Mouse (Mus musculus) neural tube, embryonic 12.5 days (tissue): ENCODE data around the gene Desi1. TPM values are rescaled to one million over a fixed set of nuclear protein-coding genes. Genes with fewer than 3 reads are reported as not detected.

Experiments
- ATAC-seq: fragments of 200-750 bp; cut with Nextera tagmentation; 2 replicates; pipeline ENCODE4 v1.8.0; 2017; ENCODE audit warnings: low read depth, mild to moderate bottlenecking, moderate TSS enrichment, moderate library complexity; ENCODE audit not compliant: low FRiP score
- H3K27ac ChIP-seq: fragments of 300-500 bp; sonication (generic); 2 replicates; pipeline ENCODE4 v1.5.1; 2016
- H3K27me3 ChIP-seq: fragments of 300-500 bp; sonication (generic); replicated peaks from 2 replicates; pipeline ENCODE4 v1.6.1; 2016; ENCODE audit warnings: mild to moderate bottlenecking
- H3K36me3 ChIP-seq: fragments of 300-500 bp; sonication (generic); 2 replicates; pipeline ENCODE4 v1.6.1; 2016; ENCODE audit warnings: mild to moderate bottlenecking
- H3K4me1 ChIP-seq: fragments of 300-500 bp; sonication (generic); 2 replicates; pipeline ENCODE4 v1.6.1; 2016
- H3K4me2 ChIP-seq: fragments of 300-500 bp; sonication (generic); replicated peaks from 2 replicates; pipeline ENCODE4 v1.6.1; 2016; ENCODE audit warnings: mild to moderate bottlenecking
- H3K4me3 ChIP-seq: fragments of 300-500 bp; sonication (generic); 2 replicates; pipeline ENCODE4 v1.5.1; 2016
- H3K9ac ChIP-seq: fragments of 300-500 bp; sonication (generic); 2 replicates; pipeline ENCODE4 v1.6.1; 2016; ENCODE audit warnings: mild to moderate bottlenecking
- H3K9me3 ChIP-seq: fragments of 300-500 bp; sonication (generic); 2 replicates; pipeline ENCODE4 v1.6.1; 2016; ENCODE audit warnings: mild to moderate bottlenecking
- WGBS: fragments of 180-500 bp; shearing (Covaris S2); methylation state at CpG from one replicate; pipeline ENCODE4 v1.1.7; 2016; 5-methylcytosine and 5-hydroxymethylcytosine counted together
- polyA plus RNA-seq: library from polyadenylated mRNA; unstranded; fragments of >200 nt; fragmentation: Nextera tagmentation; extraction: Ambion mirVana; gene quantifications from 2 replicates; pipeline ENCODE4 v1.2.1, GENCODE M21; 2016

Desi1 gene
- polyA plus RNA-seq, 1 experiment from 2014 or later = 42.9 TPM

DNA sequence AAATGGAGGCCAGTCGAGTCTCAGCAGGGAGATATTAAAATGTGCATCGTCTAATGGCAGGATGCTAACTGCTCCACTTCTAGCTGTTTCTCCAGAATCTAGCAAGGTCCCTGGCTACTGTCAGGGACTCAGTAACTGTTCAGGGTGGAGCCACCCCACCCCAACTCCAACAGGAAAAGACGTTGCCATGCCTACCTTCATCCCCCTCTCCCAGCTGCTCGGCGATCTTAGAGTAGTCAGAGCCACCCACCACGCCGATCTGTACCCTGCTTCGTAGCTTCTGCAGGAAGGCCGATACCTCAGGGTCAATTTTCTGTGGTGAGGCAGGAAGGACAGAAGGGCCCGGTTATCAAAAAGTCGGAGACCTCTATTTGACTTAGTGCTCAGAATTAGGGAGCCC is 76.1 kb downstream of the Desi1 start:
- H3K9me3 ChIP-seq = no peaks in the 10 kb centered on the region
- 90% methylated on average over 11 of the region's 11 CpGs for whole genome bisulfite sequencing
- H3K4me3 ChIP-seq = no peak overlapping the region
- H3K9ac ChIP-seq = no peak overlapping the region
- H3K4me1 ChIP-seq = no peaks in the 10 kb centered on the region
- H3K27me3 ChIP-seq = no peaks in the 10 kb centered on the region
- H3K4me2 ChIP-seq = no peak overlapping the region
- no peak for ATAC-seq
- no peak overlapping the region for H3K27ac ChIP-seq
- H3K36me3 ChIP-seq = peaks cover 18% of the 10 kb centered on the region

DNA sequence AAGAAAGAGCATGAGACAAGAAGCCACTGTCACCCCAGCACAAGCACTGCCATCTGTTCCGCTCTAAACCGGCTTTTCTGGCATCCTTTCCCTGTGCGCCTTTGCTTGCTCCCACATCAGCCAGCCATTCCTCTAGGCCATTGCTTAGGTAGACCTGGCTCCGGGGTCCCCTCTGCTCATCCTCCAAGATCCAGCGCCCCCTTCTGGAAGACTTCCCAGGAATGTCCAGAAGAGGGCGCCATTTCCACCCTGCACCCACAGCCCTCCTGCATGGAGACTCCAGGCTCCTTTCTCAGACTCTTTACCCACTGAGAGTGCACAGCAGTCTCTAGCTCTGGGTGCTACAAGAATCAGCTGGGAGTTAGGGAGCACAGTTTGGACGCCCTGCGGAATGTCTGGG is 77.2 kb downstream of the Desi1 start:
- Histone ChIP-seq H3K4me2 (no peak overlapping the region), H3K9me3 (no peaks in the 10 kb centered on the region), H3K9ac (no peak overlapping the region), H3K27me3 (no peaks in the 10 kb centered on the region), H3K4me1 (no peaks in the 10 kb centered on the region), H3K36me3 (peaks cover 27% of the 10 kb centered on the region), H3K27ac (no peak overlapping the region), H3K4me3 (no peak overlapping the region)
- 58% methylated on average over 8 of the region's 8 CpGs for WGBS
- no peak for ATAC-seq

DNA sequence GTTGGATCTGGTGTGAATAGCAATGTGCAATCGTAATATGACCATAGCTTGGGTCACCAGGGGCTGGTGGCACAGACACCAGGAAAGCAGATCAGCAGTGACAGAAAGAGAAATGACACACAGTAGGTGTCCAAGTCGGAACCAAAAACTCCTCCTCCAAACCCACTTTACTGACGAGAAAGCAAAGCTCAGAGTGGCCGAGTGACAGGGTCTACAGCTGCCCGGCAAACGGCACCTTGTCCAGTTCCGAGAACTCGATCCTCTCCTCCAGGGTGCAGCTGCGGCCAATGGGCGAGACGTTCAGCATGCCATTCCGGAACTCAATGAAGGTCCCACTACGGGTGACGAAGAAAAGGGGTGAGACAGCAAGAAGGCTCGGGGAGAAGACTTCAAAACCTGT is 78.2 kb downstream of the Desi1 start:
- Histone ChIP-seq H3K4me2 (no peak overlapping the region), H3K9me3 (no peaks in the 10 kb centered on the region), H3K36me3 (peaks cover 38% of the 10 kb centered on the region), H3K9ac (no peak overlapping the region), H3K4me3 (no peak overlapping the region), H3K27ac (no peak overlapping the region), H3K4me1 (no peaks in the 10 kb centered on the region), H3K27me3 (no peaks in the 10 kb centered on the region)
- 92% methylated on average over 15 of the region's 15 CpGs for WGBS
- no peak for ATAC-seq

GRCm38 (mm10) chr15:81954716-81955115 is 78.9 kb downstream of the Desi1 start:
- no peak overlapping the region for H3K9ac ChIP-seq
- no peaks in the 10 kb centered on the region for H3K4me1 ChIP-seq
- no peaks in the 10 kb centered on the region for H3K27me3 ChIP-seq
- no peak overlapping the region for H3K27ac ChIP-seq
- WGBS = 93% methylated on average over 6 of the region's 6 CpGs
- H3K36me3 ChIP-seq = peaks cover 45% of the 10 kb centered on the region
- no peak overlapping the region for H3K4me3 ChIP-seq
- H3K4me2 ChIP-seq = no peak overlapping the region
- no peaks in the 10 kb centered on the region for H3K9me3 ChIP-seq
- ATAC-seq = no peak

DNA sequence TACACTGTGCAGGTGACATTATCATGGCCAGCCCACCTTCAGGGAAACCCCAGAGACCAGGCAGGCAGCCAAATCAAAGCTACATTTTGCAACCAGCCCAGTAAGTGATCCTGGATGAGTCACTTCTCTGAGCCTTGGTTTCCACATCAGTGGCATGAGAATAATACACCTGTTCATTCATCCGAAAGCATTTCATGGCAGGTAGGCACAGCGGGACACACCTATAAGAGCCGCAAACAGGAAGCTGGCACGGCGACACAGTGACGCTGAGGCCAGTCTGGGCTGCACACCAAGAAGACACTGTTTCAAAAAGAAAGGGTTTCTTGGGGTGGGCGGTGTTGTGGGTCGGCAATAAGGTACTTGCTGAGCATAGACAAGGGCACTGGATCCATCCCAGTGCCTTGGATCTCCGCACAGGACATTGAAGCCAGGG is 79.5 kb downstream of the Desi1 start:
- Histone ChIP-seq H3K36me3 (peaks cover 49% of the 10 kb centered on the region), H3K9ac (no peak overlapping the region), H3K27ac (no peak overlapping the region), H3K4me1 (no peaks in the 10 kb centered on the region), H3K27me3 (no peaks in the 10 kb centered on the region), H3K4me2 (no peak overlapping the region), H3K4me3 (no peak overlapping the region), H3K9me3 (no peaks in the 10 kb centered on the region)
- WGBS = 96% methylated on average over 9 of the region's 9 CpGs
- no peak for ATAC-seq

DNA sequence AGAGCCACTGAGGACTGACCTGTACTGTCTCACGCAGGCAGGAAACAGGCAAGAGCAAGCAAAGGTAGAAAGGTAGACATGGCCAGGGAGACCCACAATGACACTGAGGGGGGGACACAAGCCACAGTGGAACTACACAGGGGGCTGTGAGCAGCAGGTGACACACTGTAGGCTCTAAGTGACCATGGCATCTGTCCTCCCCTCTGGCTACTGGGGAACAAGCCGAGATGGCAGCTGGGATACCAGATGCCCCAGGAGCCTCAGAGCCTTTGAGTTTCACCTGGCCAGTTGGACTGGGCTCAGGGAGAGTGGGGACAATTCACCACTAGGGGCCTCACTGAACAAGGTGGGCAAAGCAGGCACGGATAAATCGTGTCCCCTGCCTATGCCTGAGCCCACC is 81.4 kb downstream of the Desi1 start:
- Histone ChIP-seq H3K27me3 (no peaks in the 10 kb centered on the region), H3K4me3 (no peak overlapping the region), H3K27ac (no peak overlapping the region), H3K9ac (no peak overlapping the region), H3K9me3 (no peaks in the 10 kb centered on the region), H3K4me2 (no peak overlapping the region), H3K36me3 (peaks cover 58% of the 10 kb centered on the region), H3K4me1 (no peaks in the 10 kb centered on the region)
- WGBS = 87% methylated on average over 4 of the region's 4 CpGs
- ATAC-seq = no peak

DNA sequence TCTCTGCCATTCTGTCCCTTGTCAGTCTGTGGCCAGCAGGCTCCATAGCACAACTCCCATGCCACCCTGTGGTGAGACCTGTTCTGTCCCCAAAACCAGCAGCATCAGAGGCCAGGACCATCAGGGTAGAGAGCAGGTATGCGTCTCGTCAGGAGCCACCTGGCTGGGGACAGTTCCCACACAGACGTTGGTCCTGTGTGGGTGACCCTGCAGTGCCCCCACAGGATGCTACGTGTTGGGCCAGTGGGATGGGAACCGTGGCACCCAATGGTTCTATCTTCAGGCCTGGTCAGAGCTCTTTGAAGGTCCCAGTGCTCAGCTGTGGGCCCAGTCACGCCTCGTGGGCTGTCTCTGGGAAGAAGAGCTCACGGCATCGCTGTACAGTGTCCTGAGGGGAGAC is 82.5 kb downstream of the Desi1 start:
- Histone ChIP-seq H3K4me2 (no peak overlapping the region), H3K4me3 (no peak overlapping the region), H3K9me3 (no peaks in the 10 kb centered on the region), H3K27ac (no peak overlapping the region), H3K9ac (no peak overlapping the region), H3K27me3 (no peaks in the 10 kb centered on the region), H3K36me3 (peaks cover 68% of the 10 kb centered on the region), H3K4me1 (no peaks in the 10 kb centered on the region)
- no peak for ATAC-seq
- 92% methylated on average over 9 of the region's 9 CpGs for WGBS

GRCm38 (mm10) chr15:81950716-81951115 is 82.9 kb downstream of the Desi1 start:
- ATAC-seq = no peak
- H3K27ac ChIP-seq = no peak overlapping the region

DNA sequence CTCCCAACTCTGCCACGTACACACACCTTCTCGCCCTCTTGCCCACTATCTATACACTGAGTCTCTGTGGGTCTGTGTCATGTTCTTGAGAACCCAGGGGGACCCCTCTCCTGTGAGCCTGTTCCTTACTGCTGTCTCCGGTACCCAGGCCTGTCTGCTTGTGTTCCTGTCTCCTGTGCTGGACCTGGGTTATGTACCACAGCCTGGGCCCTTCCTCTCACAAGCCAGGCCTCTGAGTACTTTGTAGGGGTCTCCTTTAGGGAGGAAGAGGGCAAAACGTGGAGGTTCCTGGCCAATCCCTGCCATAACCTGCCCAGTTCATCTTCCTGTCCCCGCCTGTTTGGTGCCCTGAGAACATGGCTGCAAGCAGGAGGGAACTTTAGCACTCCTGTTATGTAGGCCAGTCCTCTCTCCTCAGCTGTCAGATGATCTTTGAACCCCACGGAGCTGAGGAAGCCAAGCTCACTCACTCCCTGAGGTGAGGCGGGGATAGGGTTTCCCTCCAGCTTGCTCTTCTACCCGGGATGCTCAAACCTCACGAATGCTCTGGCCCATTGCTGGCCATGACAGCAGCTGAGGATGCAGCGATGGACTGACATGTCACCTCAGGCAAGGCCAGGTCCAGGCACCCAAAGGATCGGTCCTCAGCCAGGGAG is 84.1 kb downstream of the Desi1 start:
- Histone ChIP-seq H3K36me3 (peaks cover 58% of the 10 kb centered on the region), H3K4me3 (no peak overlapping the region), H3K9me3 (no peaks in the 10 kb centered on the region), H3K4me2 (no peak overlapping the region), H3K4me1 (no peaks in the 10 kb centered on the region), H3K27ac (no peak overlapping the region), H3K27me3 (no peaks in the 10 kb centered on the region), H3K9ac (no peak overlapping the region)
- ATAC-seq = no peak
- WGBS = 76% methylated on average over 11 of the region's 11 CpGs

More at GRCm38 (mm10) chr15:81950716-81951115, 82.9 kb downstream of the Desi1 start:
- Histone ChIP-seq H3K4me3 (no peak overlapping the region), H3K4me1 (no peaks in the 10 kb centered on the region), H3K27me3 (no peaks in the 10 kb centered on the region), H3K9ac (no peak overlapping the region), H3K9me3 (no peaks in the 10 kb centered on the region), H3K4me2 (no peak overlapping the region), H3K36me3 (peaks cover 68% of the 10 kb centered on the region)
- 88% methylated on average over 5 of the region's 5 CpGs for WGBS

DNA sequence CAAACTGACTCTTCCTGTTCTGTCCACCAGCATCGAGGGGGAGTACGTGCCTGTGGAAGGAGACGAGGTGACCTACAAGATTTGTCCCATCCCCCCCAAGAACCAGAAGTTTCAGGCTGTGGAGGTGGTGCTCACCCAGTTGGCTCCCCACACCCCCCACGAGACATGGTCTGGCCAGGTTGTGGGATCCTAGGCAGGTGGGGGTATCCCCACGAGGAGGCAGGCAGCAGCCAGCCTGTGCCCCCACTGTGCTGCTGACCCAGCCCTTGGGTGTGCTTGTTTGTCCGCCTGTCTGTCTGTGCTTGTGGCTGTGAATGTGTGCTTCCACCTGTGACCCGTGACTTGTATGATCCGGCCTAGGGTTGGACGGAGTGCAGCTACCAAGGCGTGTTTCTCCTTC is 84.6 kb downstream of the Desi1 start:
- H3K9ac ChIP-seq = no peak overlapping the region
- no peak overlapping the region for H3K4me2 ChIP-seq
- no peak overlapping the region for H3K4me3 ChIP-seq
- ATAC-seq = no peak
- no peaks in the 10 kb centered on the region for H3K9me3 ChIP-seq
- no peak overlapping the region for H3K27ac ChIP-seq
- H3K27me3 ChIP-seq = no peaks in the 10 kb centered on the region
- H3K4me1 ChIP-seq = no peaks in the 10 kb centered on the region
- WGBS = 88% methylated on average over 10 of the region's 10 CpGs
- H3K36me3 ChIP-seq = peaks cover 53% of the 10 kb centered on the region

- peaks cover 22% of the 10 kb centered on the region for H3K4me1 ChIP-seq
- H3K36me3 ChIP-seq = peaks cover 13% of the 10 kb centered on the region
- no peak overlapping the region for H3K4me3 ChIP-seq
- no peaks in the 10 kb centered on the region for H3K9me3 ChIP-seq
- peak overlapping the region; percentile 34 for H3K4me2 ChIP-seq
- peak overlapping the region; percentile 26; the same call in 1 of the 2 replicates for H3K9ac ChIP-seq
- no peaks in the 10 kb centered on the region for H3K27me3 ChIP-seq
- peak overlapping the region; percentile 20; the same call in 1 of the 2 replicates for H3K27ac ChIP-seq
- 7% methylated on average over 9 of the region's 9 CpGs for WGBS
- peak; percentile 71 for ATAC-seq
These were observed 90.4 kb downstream of the Desi1 start for GRCm38 (mm10) chr15:81943176-81943749.
